Mouse (Mus musculus) liver, embryonic 18 days (tissue): ENCODE results near the gene Mterf4. TPM values are rescaled to one million over a fixed set of nuclear protein-coding genes. Genes with fewer than 3 reads are reported as not detected.

ENCODE experiments used
- polyA plus RNA-seq: library from polyadenylated mRNA; depleted of rRNA; stranded (reverse); fragments of >200 nt; gene quantifications from 2 replicates; pipeline ENCODE4 v1.2.3, GENCODE M21; 2012; rRNA removed

Gene Mterf4
- polyA plus RNA-seq, result 10.2 TPM in 2 replicates

GRCm38 (mm10) chr1:93305581-93306337 lies at the start of gene Mterf4:
TSS of gene Mterf4 (minus strand) at chr1:93305915.

GRCm38 (mm10) chr1:93342648-93343503 lies 37.2 kb upstream of the Mterf4 start, which contains the start of the genes Ppp1r7 and Pask:
TSS of gene Ppp1r7 (plus strand) at chr1:93342854.
TSS of gene Pask (minus strand) at chr1:93343482.

Other genes starting within 250 kb of the Mterf4 start
- gene Kif1a, start 204.0 kb downstream of the Mterf4 start, polyA plus RNA-seq, result 0.07 and 0.10 TPM in 2 replicates
- 41.9 and 61.0 TPM in 2 replicates for gene Agxt, start 170.7 kb downstream of the Mterf4 start, polyA plus RNA-seq
- gene 2310007B03Rik, start 145.0 kb downstream of the Mterf4 start, polyA plus RNA-seq, result 0.96 and 1.1 TPM in 2 replicates
- under 0.01 TPM in 2 replicates for gene Crocc2, start 137.2 kb downstream of the Mterf4 start, polyA plus RNA-seq
- 0.45 and 0.46 TPM in 2 replicates for gene Sned1, start 70.1 kb downstream of the Mterf4 start, polyA plus RNA-seq
- gene Ppp1r7, start 36.9 kb upstream of the Mterf4 start, polyA plus RNA-seq, result 4.6 and 5.3 TPM in 2 replicates
- 3.2 and 3.7 TPM in 2 replicates for gene Pask, start 37.6 kb upstream of the Mterf4 start, polyA plus RNA-seq
- gene Ano7, start 68.0 kb upstream of the Mterf4 start, polyA plus RNA-seq, result 0.15 and 0.16 TPM in 2 replicates
- gene Hdlbp, start 172.9 kb upstream of the Mterf4 start, polyA plus RNA-seq, result 68.2 and 75.8 TPM in 2 replicates
- gene Farp2, start 206.2 kb upstream of the Mterf4 start, polyA plus RNA-seq, result 1.7 and 2.3 TPM in 2 replicates